Mouse (Mus musculus) testis, adult 2 months (tissue): ENCODE measurements around the gene Hip1r.

Source experiments
- CTCF ChIP-seq: fragments of 200-500 bp; IDR thresholded peaks from 2 replicates; pipeline ENCODE4 v1.5.1; 2012; ENCODE audit warnings: low read depth, mild to moderate bottlenecking, inconsistent platforms, low read length, moderate library complexity; ENCODE audit not compliant: control insufficient read depth, insufficient read depth, insufficient replicate concordance
- POLR2A ChIP-seq: fragments of 200-500 bp; IDR thresholded peaks from 2 replicates; pipeline ENCODE4 v1.6.1; 2012; ENCODE audit warnings: low read depth, mild to moderate bottlenecking, inconsistent platforms, low read length, moderate library complexity; ENCODE audit not compliant: control insufficient read depth

DNA sequence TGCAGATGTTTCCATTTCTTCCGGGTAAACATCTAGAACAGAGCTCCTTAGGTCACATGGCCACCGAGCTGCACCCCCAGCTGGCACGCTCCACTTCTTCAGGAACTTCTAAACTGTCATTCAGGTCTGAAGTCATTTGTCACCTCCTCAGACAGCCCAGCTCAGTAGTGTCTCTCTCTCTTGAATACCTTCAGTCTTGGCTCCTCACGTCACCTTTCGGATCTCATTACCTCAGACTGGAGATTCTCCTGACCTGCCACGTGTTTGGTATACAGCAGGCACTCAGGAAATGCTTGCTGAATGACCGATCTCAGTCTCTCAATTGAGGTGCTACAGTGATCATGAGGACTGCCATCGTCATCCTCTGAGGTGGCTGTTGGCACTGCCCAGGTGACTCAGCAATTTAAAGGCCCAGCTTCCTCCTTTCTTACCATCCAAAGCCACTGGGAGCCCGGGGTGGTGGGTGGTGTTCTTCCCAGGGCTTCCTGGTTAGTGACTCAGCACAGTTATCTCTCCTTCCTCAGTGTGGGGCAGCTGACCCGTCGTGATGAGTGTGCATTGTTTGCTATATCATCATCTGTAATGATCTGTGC is 78.6 kb downstream of the Hip1r start:
- TF ChIP-seq POLR2A (no peak), CTCF (no peak)
